Mouse (Mus musculus): Measurements from ENCODE around the gene Git1.

DNA sequence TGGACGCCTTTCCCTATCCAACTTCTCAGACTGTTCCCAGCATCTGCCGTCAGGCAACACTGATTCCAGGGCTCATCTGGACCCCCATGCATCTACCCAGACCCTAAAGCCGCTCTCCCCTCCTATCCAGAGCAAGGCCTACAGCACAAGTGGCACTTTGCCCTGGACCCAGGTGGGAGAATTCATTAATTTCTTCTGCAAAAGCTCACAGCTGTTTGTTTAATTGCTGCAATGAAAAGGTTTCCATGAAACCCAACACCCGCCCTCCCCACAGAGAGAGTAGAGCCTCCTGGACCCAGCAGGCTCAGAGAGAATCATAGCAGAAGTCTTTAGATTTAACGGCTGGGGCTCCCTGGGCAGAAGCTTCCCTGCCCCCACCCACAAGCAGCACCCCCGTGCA, 8.1 kb upstream of the Git1 start:
- TF ChIP-seq CTCF (IDR thresholded peaks at IDR 0.05; ENCODE audit: control insufficient read depth, insufficient read depth, insufficient read length) (no peak), MAX (IDR thresholded peaks at IDR 0.05) (no peak), MYOG (IDR thresholded peaks at IDR 0.05; ENCODE audit: control insufficient read depth, extremely low read depth, insufficient read length) (no peak), USF1 (IDR thresholded peaks at IDR 0.05; ENCODE audit: low read depth) (no peak), CEBPB (IDR thresholded peaks at IDR 0.05; ENCODE audit: low read depth) (no peak), FOSL1 (IDR thresholded peaks at IDR 0.05; ENCODE audit: insufficient read depth, low read length, poor library complexity, severe bottlenecking) (no peak), MYOD1 (IDR thresholded peaks at IDR 0.05; ENCODE audit: control insufficient read depth, insufficient read length, low read depth) (no peak)
